Mouse (Mus musculus): ENCODE measurements around the gene Hlcs. TPM values are rescaled to one million over a fixed set of nuclear protein-coding genes. Genes with fewer than 3 reads are reported as not detected.

The Hlcs gene
- total and polyA plus RNA-seq, 3 experiments, result 4.4 to 5.5 (median 5.4) TPM

DNA sequence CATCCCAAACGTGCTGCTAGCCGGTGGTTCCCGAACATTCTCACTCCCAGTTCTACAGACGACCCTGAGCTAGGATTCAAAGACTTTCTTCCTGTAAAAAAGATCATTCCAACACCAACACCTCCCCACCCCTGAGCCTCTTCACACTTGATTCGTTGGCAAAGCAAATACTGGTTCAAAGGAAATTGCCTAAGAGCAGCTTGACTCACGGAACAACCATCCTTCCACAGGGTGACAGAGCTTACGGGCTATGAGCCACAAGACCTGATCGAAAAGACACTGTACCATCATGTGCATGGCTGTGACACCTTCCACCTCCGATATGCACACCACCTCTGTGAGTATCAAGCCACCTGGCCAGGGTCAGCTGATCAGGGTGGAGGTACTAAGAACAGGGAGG is 198.7 kb downstream of the Hlcs start:
- Histone ChIP-seq H3K27ac (no peak overlapping the region), H3K4me3 (no peak overlapping the region), H3K4me1 (ENCODE audit: control insufficient read depth, insufficient read depth, low read length) (no peaks in the 10 kb centered on the region), H3K79me2 (replicated peaks; ENCODE audit: control insufficient read depth, insufficient read depth, low read length) (no peaks in the 10 kb centered on the region), H3K9ac (ENCODE audit: low read depth, low read length) (no peak overlapping the region), H3K27me3 (ENCODE audit: control insufficient read depth, insufficient read depth, low read length) (peaks cover 1% of the 10 kb centered on the region; the same call in 1 of the 2 replicates), H3K36me3 (ENCODE audit: control insufficient read depth, insufficient read depth, low read length) (no peaks in the 10 kb centered on the region)
- DNase-seq, result no peak
- intact Hi-C loops (cut with DNase I), result no loop called here
- TF ChIP-seq CTCF (IDR thresholded peaks at IDR 0.05), result no peak
- WGBS, result 70% methylated on average over 9 of the region's 9 CpGs

DNA sequence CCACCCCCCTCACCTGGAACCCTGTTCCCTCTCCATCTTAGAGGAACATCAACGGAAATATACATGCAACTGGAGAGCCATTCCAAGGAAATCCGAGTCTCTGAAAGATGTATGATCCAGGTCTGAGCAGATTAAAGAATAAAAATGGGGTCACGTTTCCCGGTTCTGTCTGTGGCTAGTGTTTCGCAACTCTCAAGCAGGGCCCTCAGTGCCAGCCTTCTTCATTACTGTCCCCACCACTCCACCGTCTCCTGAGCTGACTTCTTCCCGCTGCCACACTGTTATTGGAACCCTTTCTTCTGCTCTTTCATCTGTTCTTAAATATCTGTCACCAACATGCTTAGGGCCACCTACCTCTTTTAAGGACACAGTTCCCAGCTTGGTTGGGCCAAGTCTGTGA is 200.2 kb downstream of the Hlcs start:
- Histone ChIP-seq H3K27me3 (ENCODE audit: control insufficient read depth, insufficient read depth, low read length) (peaks cover 1% of the 10 kb centered on the region; the same call in 1 of the 2 replicates), H3K27ac (no peak overlapping the region)
- WGBS, result 80% methylated on average over 7 of the region's 7 CpGs

DNA sequence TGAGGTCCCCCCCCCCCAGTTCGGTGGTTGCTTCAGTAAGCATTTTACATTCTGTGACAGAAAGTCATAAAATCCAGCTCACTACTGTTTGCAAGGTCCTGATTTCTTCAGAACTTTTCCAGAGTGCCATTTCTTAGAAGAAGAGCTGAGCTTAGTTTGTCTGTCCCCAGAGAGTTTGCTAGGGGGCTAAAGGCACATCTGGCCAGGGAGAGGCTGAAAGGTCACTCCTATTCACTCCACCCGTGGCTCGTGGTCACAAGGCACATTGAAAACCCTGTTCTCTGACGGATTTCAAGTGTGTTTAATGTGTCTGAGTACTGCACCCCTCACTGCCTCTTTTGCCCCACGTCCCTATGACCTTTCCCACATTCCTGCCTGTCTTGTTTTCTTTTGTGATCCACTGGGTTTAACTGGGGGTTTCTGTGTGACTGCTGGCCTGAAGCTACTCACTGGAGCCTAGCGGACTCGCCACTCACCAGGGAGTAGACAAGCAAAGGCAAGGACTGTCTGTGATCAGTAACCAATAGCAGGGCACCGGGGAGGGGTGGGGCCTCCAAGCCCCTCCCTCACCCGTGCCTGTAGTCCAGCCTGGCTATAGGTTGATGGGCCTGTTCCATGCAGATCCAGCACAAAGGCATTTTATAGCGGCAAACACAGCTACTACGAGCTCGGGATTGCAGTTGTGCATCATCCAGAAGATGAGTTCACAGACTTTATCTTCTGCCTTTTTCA is 215.5 kb downstream of the Hlcs start:
- no peak for TF ChIP-seq POLR2A (IDR thresholded peaks at IDR 0.05; ENCODE audit: insufficient read depth, low read depth, low read length)
- peaks cover 21% of the 10 kb centered on the region for H3K27me3 ChIP-seq (ENCODE audit: control insufficient read depth, insufficient read depth, low read length)
- intact Hi-C loops (cut with DNase I), result no loop called here
- DNase-seq, result no peak
- H3K27ac ChIP-seq, result no peak overlapping the region
- no peak overlapping the region for H3K9ac ChIP-seq (ENCODE audit: low read depth, low read length)
- H3K4me3 ChIP-seq, result no peak overlapping the region
- no peaks in the 10 kb centered on the region for H3K79me2 ChIP-seq (replicated peaks; ENCODE audit: control insufficient read depth, insufficient read depth, low read length)
- H3K4me1 ChIP-seq (ENCODE audit: control insufficient read depth, insufficient read depth, low read length), result no peaks in the 10 kb centered on the region
- WGBS, result 19% methylated on average over 12 of the region's 12 CpGs
- H3K36me3 ChIP-seq (ENCODE audit: control insufficient read depth, insufficient read depth, low read length), result no peaks in the 10 kb centered on the region

More for the DNA sequence above, 200.2 kb downstream of the Hlcs start:
- intact Hi-C loops (cut with DNase I), result no loop called here
- no peak for DNase-seq
- Histone ChIP-seq H3K9ac (ENCODE audit: low read depth, low read length) (no peak overlapping the region), H3K4me3 (no peak overlapping the region), H3K79me2 (replicated peaks; ENCODE audit: control insufficient read depth, insufficient read depth, low read length) (no peaks in the 10 kb centered on the region), H3K4me1 (ENCODE audit: control insufficient read depth, insufficient read depth, low read length) (no peaks in the 10 kb centered on the region), H3K36me3 (ENCODE audit: control insufficient read depth, insufficient read depth, low read length) (no peaks in the 10 kb centered on the region)
- TF ChIP-seq CTCF (IDR thresholded peaks at IDR 0.05), result no peak
- no peak for TF ChIP-seq EP300 (IDR thresholded peaks at IDR 0.05; ENCODE audit: insufficient read depth, low read depth, low read length)
- no peak for TF ChIP-seq POLR2A (IDR thresholded peaks at IDR 0.05; ENCODE audit: insufficient read depth, low read depth, low read length)

DNA sequence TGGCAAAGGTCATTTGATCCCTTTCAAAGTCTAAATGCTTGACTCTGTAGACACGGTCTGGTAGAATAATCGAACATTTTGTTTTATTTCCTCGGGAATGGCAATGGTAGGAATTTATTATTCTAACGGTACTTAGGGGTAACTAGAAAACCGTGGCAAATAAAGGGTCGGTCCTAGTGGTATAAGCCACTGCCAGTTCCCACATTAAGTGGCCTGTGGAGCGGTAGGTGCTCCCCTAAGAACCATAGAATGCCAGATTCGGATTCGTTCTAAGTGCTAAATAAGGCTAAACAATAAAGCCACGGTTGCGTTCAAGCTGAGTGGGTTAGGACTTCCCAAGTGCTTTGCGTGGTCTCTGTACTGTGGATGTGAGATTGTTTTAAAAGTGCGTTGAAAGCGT is 216.9 kb downstream of the Hlcs start:
- WGBS, result 10% methylated on average over 14 of the region's 14 CpGs
- Histone ChIP-seq H3K27ac (no peak overlapping the region), H3K4me1 (ENCODE audit: control insufficient read depth, insufficient read depth, low read length) (no peaks in the 10 kb centered on the region), H3K27me3 (ENCODE audit: control insufficient read depth, insufficient read depth, low read length) (peaks cover 26% of the 10 kb centered on the region), H3K79me2 (replicated peaks; ENCODE audit: control insufficient read depth, insufficient read depth, low read length) (no peaks in the 10 kb centered on the region), H3K36me3 (ENCODE audit: control insufficient read depth, insufficient read depth, low read length) (no peaks in the 10 kb centered on the region), H3K4me3 (no peak overlapping the region), H3K9ac (ENCODE audit: low read depth, low read length) (no peak overlapping the region)
- no peak for TF ChIP-seq EP300 (IDR thresholded peaks at IDR 0.05; ENCODE audit: insufficient read depth, low read depth, low read length)
- TF ChIP-seq CTCF (IDR thresholded peaks at IDR 0.05), result no peak
- no peak for TF ChIP-seq POLR2A (IDR thresholded peaks at IDR 0.05; ENCODE audit: insufficient read depth, low read depth, low read length)
- intact Hi-C loops (cut with DNase I), result no loop called here
- DNase-seq, result no peak

DNA sequence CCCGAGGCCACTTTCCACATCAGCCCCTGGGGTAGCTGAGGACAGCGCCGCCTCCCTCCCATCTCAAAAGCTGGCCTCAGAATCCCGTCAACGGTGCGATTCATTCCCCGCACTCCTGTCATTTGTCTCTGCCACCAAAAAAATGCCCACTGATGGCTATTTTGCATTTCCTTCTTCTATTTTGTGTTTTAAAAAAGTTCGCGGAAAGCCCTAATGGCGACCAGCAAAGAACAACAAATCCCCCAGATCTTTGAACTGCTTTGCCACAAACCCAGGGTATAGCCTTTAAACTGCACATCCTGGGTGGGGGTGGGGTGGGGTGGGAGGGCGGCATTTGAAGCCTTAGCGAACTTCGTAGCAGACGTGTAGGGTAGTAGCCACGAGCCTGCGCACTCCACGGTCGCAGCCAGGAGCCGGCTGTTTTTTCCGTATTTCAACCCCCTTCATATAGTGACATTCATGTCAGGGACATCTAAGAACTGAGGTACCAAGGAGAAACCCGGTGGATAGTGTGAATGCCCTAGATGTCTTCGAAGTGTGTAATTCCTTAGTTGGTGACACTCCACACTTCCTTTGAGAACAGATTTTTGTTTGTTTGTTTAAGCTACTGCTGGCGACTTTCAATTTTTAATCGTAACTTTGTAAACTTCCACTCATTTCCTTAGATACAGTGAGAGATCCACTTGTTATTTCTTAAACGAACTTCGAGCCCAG is 218.1 kb downstream of the Hlcs start:
- Histone ChIP-seq H3K27me3 (ENCODE audit: control insufficient read depth, insufficient read depth, low read length) (peaks cover 26% of the 10 kb centered on the region), H3K4me1 (ENCODE audit: control insufficient read depth, insufficient read depth, low read length) (no peaks in the 10 kb centered on the region), H3K79me2 (replicated peaks; ENCODE audit: control insufficient read depth, insufficient read depth, low read length) (no peaks in the 10 kb centered on the region), H3K4me3 (no peak overlapping the region), H3K36me3 (ENCODE audit: control insufficient read depth, insufficient read depth, low read length) (no peaks in the 10 kb centered on the region), H3K27ac (no peak overlapping the region), H3K9ac (ENCODE audit: low read depth, low read length) (no peak overlapping the region)
- TF ChIP-seq CTCF (IDR thresholded peaks at IDR 0.05), result no peak
- no peak for TF ChIP-seq EP300 (IDR thresholded peaks at IDR 0.05; ENCODE audit: insufficient read depth, low read depth, low read length)
- TF ChIP-seq POLR2A (IDR thresholded peaks at IDR 0.05; ENCODE audit: insufficient read depth, low read depth, low read length), result no peak
- intact Hi-C loops (cut with DNase I), result no loop called here
- DNase-seq, result no peak
- 4% methylated on average over 26 of the region's 26 CpGs for WGBS

Measured in heart, adult 2 months (tissue).